Mouse (Mus musculus) embryonic facial prominence, embryonic 13.5 days (tissue): ENCODE results near the gene Setd6. TPM values are rescaled to one million over a fixed set of nuclear protein-coding genes. Genes with fewer than 3 reads are reported as not detected.

Source experiments
- ATAC-seq: fragments of 200-750 bp; cut with Nextera tagmentation; 2 replicates; pipeline ENCODE4 v1.8.0; 2017; ENCODE audit warnings: low read depth; ENCODE audit not compliant: insufficient number of reproducible peaks, insufficient read depth, low FRiP score, low TSS enrichment
- H3K27ac ChIP-seq: fragments of 300-500 bp; sonication (generic); 2 replicates; pipeline ENCODE4 v1.5.1; 2015; ENCODE audit warnings: moderate library complexity, mild to moderate bottlenecking, inconsistent platforms
- H3K27me3 ChIP-seq: fragments of 300-500 bp; sonication (generic); 2 replicates; pipeline ENCODE4 v1.6.1; 2015; ENCODE audit warnings: mild to moderate bottlenecking, inconsistent platforms
- H3K36me3 ChIP-seq: fragments of 300-500 bp; sonication (generic); 2 replicates; pipeline ENCODE4 v1.6.1; 2015; ENCODE audit warnings: mild to moderate bottlenecking, inconsistent platforms
- H3K4me1 ChIP-seq: fragments of 300-500 bp; sonication (generic); 2 replicates; pipeline ENCODE4 v1.6.1; 2015; ENCODE audit warnings: inconsistent platforms
- H3K4me2 ChIP-seq: fragments of 300-500 bp; sonication (generic); 2 replicates; pipeline ENCODE4 v1.6.1; 2015; ENCODE audit warnings: moderate library complexity, mild to moderate bottlenecking, inconsistent platforms
- H3K4me3 ChIP-seq: fragments of 300-500 bp; sonication (generic); 2 replicates; pipeline ENCODE4 v1.5.1; 2015; ENCODE audit warnings: mild to moderate bottlenecking, inconsistent platforms
- H3K9ac ChIP-seq: fragments of 300-500 bp; sonication (generic); 2 replicates; pipeline ENCODE4 v1.6.1; 2015; ENCODE audit warnings: mild to moderate bottlenecking, inconsistent platforms
- H3K9me3 ChIP-seq: fragments of 300-500 bp; sonication (generic); 2 replicates; pipeline ENCODE4 v1.6.1; 2016; ENCODE audit warnings: inconsistent platforms
- WGBS: fragments of 180-500 bp; shearing (Covaris S2); methylation state at CpG from one replicate; pipeline ENCODE4 v1.1.7; 2015; ENCODE audit warnings: mixed read lengths; 5-methylcytosine and 5-hydroxymethylcytosine counted together
- polyA plus RNA-seq: library from polyadenylated mRNA; unstranded; fragments of >200 nt; fragmentation: Nextera tagmentation; extraction: Ambion mirVana; gene quantifications from 2 replicates; pipeline ENCODE4 v1.2.1, GENCODE M21; 2015

Setd6 gene
- polyA plus RNA-seq, 1 experiment from 2014 or later, result 21.0 TPM

GRCm38 (mm10) chr8:95713100-95714010 lies 2.3 kb upstream of the Setd6 start:
- no peak for ATAC-seq
- no peak overlapping the region for H3K27ac ChIP-seq
- H3K36me3 ChIP-seq, result peaks cover 12% of the 10 kb centered on the region
- peaks cover 15% of the 10 kb centered on the region for H3K4me1 ChIP-seq
- H3K9ac ChIP-seq, result no peak overlapping the region
- no peak overlapping the region for H3K4me2 ChIP-seq
- no peak overlapping the region for H3K4me3 ChIP-seq
- no peaks in the 10 kb centered on the region for H3K9me3 ChIP-seq
- no peaks in the 10 kb centered on the region for H3K27me3 ChIP-seq
- WGBS, result 80% methylated on average over 19 of the region's 19 CpGs

- Histone ChIP-seq H3K9ac (no peak overlapping the region), H3K27ac (no peak overlapping the region), H3K9me3 (no peaks in the 10 kb centered on the region), H3K4me1 (peaks cover 15% of the 10 kb centered on the region), H3K27me3 (no peaks in the 10 kb centered on the region), H3K36me3 (peaks cover 21% of the 10 kb centered on the region), H3K4me3 (no peak overlapping the region), H3K4me2 (no peak overlapping the region)
- no peak for ATAC-seq
- WGBS, result 97% methylated on average over 4 of the region's 4 CpGs
Observed at GRCm38 (mm10) chr8:95714367-95714766, 1.3 kb upstream of the Setd6 start.

- Histone ChIP-seq H3K4me1 (peaks cover 15% of the 10 kb centered on the region), H3K27me3 (no peaks in the 10 kb centered on the region), H3K36me3 (peaks cover 27% of the 10 kb centered on the region), H3K4me2 (peak overlapping the region; percentile 88), H3K9ac (no peak overlapping the region), H3K27ac (no peak overlapping the region), H3K4me3 (peak overlapping the region; percentile 79; the same call in 1 of the 2 replicates), H3K9me3 (no peaks in the 10 kb centered on the region)
- ATAC-seq, result no peak
- 85% methylated on average over 6 of the region's 6 CpGs for WGBS
Observed at GRCm38 (mm10) chr8:95714837-95715413, 756 bp upstream of the Setd6 start.

GRCm38 (mm10) chr8:95716546-95717335 lies 1.1 kb downstream of the Setd6 start:
- H3K4me3 ChIP-seq, result peak overlapping the region; percentile 79
- H3K9ac ChIP-seq, result peak overlapping the region; percentile 90
- H3K27me3 ChIP-seq, result no peaks in the 10 kb centered on the region
- H3K9me3 ChIP-seq, result no peaks in the 10 kb centered on the region
- H3K4me1 ChIP-seq, result peaks cover 15% of the 10 kb centered on the region
- H3K36me3 ChIP-seq, result peaks cover 44% of the 10 kb centered on the region
- no peak for ATAC-seq
- 19% methylated on average over 21 of the region's 21 CpGs for WGBS
- 0 out of 2 replicates have a peak overlapping the region, but pooled peaks have one; percentile 65 for H3K27ac ChIP-seq
- H3K4me2 ChIP-seq, result peak overlapping the region; percentile 88

GRCm38 (mm10) chr8:95727625-95728024 lies 11.9 kb downstream of the Setd6 start:
- 82% methylated on average over 4 of the region's 4 CpGs for WGBS
- Histone ChIP-seq H3K36me3 (peaks cover 86% of the 10 kb centered on the region), H3K4me2 (no peak overlapping the region), H3K4me3 (no peak overlapping the region), H3K9ac (no peak overlapping the region), H3K27ac (no peak overlapping the region), H3K9me3 (no peaks in the 10 kb centered on the region), H3K27me3 (no peaks in the 10 kb centered on the region), H3K4me1 (no peaks in the 10 kb centered on the region)
- no peak for ATAC-seq

- WGBS, result 78% methylated on average over 7 of the region's 7 CpGs
- H3K4me1 ChIP-seq, result no peaks in the 10 kb centered on the region
- no peak for ATAC-seq
- no peak overlapping the region for H3K4me3 ChIP-seq
- H3K9me3 ChIP-seq, result no peaks in the 10 kb centered on the region
- H3K27me3 ChIP-seq, result no peaks in the 10 kb centered on the region
- H3K9ac ChIP-seq, result no peak overlapping the region
- H3K36me3 ChIP-seq, result peaks cover 89% of the 10 kb centered on the region
- H3K27ac ChIP-seq, result no peak overlapping the region
- no peak overlapping the region for H3K4me2 ChIP-seq
Observed at GRCm38 (mm10) chr8:95738596-95738995, 22.9 kb downstream of the Setd6 start.

GRCm38 (mm10) chr8:95741732-95742131 lies 26.1 kb downstream of the Setd6 start:
- H3K36me3 ChIP-seq, result peaks cover 93% of the 10 kb centered on the region
- no peak overlapping the region for H3K27ac ChIP-seq
- no peaks in the 10 kb centered on the region for H3K4me1 ChIP-seq
- no peak for ATAC-seq
- H3K27me3 ChIP-seq, result no peaks in the 10 kb centered on the region
- no peak overlapping the region for H3K9ac ChIP-seq
- no peak overlapping the region for H3K4me3 ChIP-seq
- no peak overlapping the region for H3K4me2 ChIP-seq
- no peaks in the 10 kb centered on the region for H3K9me3 ChIP-seq
- WGBS, result 93% methylated on average over 7 of the region's 7 CpGs

- no peaks in the 10 kb centered on the region for H3K4me1 ChIP-seq
- H3K9ac ChIP-seq, result no peak overlapping the region
- ATAC-seq, result no peak
- H3K4me3 ChIP-seq, result no peak overlapping the region
- 96% methylated on average over 4 of the region's 4 CpGs for WGBS
- peaks cover 91% of the 10 kb centered on the region for H3K36me3 ChIP-seq
- no peak overlapping the region for H3K4me2 ChIP-seq
- no peak overlapping the region for H3K27ac ChIP-seq
- H3K27me3 ChIP-seq, result no peaks in the 10 kb centered on the region
- H3K9me3 ChIP-seq, result no peaks in the 10 kb centered on the region
Observed at GRCm38 (mm10) chr8:95748028-95748427, 32.3 kb downstream of the Setd6 start.

GRCm38 (mm10) chr8:95751924-95752323 lies 36.2 kb downstream of the Setd6 start:
- H3K4me1 ChIP-seq, result no peaks in the 10 kb centered on the region
- peaks cover 85% of the 10 kb centered on the region for H3K36me3 ChIP-seq
- ATAC-seq, result no peak
- H3K9me3 ChIP-seq, result no peaks in the 10 kb centered on the region
- 96% methylated on average over 1 of the region's 1 CpGs for WGBS
- H3K27me3 ChIP-seq, result no peaks in the 10 kb centered on the region
- H3K4me3 ChIP-seq, result no peak overlapping the region
- H3K9ac ChIP-seq, result no peak overlapping the region
- no peak overlapping the region for H3K27ac ChIP-seq
- H3K4me2 ChIP-seq, result no peak overlapping the region

GRCm38 (mm10) chr8:95760323-95760722 lies 44.6 kb downstream of the Setd6 start:
- no peaks in the 10 kb centered on the region for H3K27me3 ChIP-seq
- ATAC-seq, result no peak
- no peak overlapping the region for H3K4me2 ChIP-seq
- H3K9me3 ChIP-seq, result no peaks in the 10 kb centered on the region
- H3K36me3 ChIP-seq, result peaks cover 85% of the 10 kb centered on the region
- H3K4me1 ChIP-seq, result no peaks in the 10 kb centered on the region
- H3K9ac ChIP-seq, result no peak overlapping the region
- H3K27ac ChIP-seq, result no peak overlapping the region
- 95% methylated on average over 6 of the region's 6 CpGs for WGBS
- no peak overlapping the region for H3K4me3 ChIP-seq

- Histone ChIP-seq H3K4me2 (no peak overlapping the region), H3K27me3 (no peaks in the 10 kb centered on the region), H3K4me3 (no peak overlapping the region), H3K9me3 (no peaks in the 10 kb centered on the region), H3K27ac (no peak overlapping the region), H3K36me3 (peaks cover 89% of the 10 kb centered on the region), H3K4me1 (no peaks in the 10 kb centered on the region), H3K9ac (no peak overlapping the region)
- 84% methylated on average over 1 of the region's 1 CpGs for WGBS
- no peak for ATAC-seq
Observed at GRCm38 (mm10) chr8:95764133-95764532, 48.5 kb downstream of the Setd6 start.
